ENCODE assay signal across 8 mouse cellular contexts in genomic region chr7:139364005-139364557, GRCm38 (mm10). TPM values are rescaled to one million over a fixed set of nuclear protein-coding genes. Genes with fewer than 3 reads are reported as not detected.
A peak's percentile ranks its signal among the peaks of the same experiment; 100 is the strongest.
DNase-seq lines count a peak whose midpoint lies in the region; ATAC-seq lines count a peak whose summit lies in the region.

No protein-coding gene starts in this region.

- peak; percentile 47 for DNase-seq in urinary bladder, adult 2 months (ENCODE audit: low spot score)
- no peak for DNase-seq in urinary bladder, postnatal 10 days (ENCODE audit: low spot score)
- DNase-seq in fibroblast of lung, adult 2 months (ENCODE audit: low read depth): peak; percentile 68
- peak; percentile 67 for DNase-seq in liver
- peak; percentile 85 for DNase-seq in neural tube, embryonic 10.5 days (ENCODE audit: extremely low spot score, low spot score)
- peak; percentile 67 for DNase-seq in urinary bladder, postnatal 14 days (ENCODE audit: low spot score)

- peak overlapping the region; percentile 49 for H3K4me2 ChIP-seq in heart, embryonic 11.5 days
- H3K4me2 ChIP-seq in kidney, embryonic 14.5 days (replicated peaks; ENCODE audit: low read depth, low read length): no peak overlapping the region; the same call in 1 of the 2 replicates

- peak overlapping the region; percentile 57 for H3K9ac ChIP-seq in heart, embryonic 11.5 days (ENCODE audit: low read depth, low read length)
- no peak overlapping the region for H3K9ac ChIP-seq in kidney, embryonic 14.5 days (ENCODE audit: low read depth, low read length)

- peaks cover 71% of the 10 kb centered on the region for H3K4me1 ChIP-seq in heart, embryonic 11.5 days (ENCODE audit: control insufficient read depth, insufficient read depth, low read length)
- H3K4me1 ChIP-seq in kidney, embryonic 14.5 days (ENCODE audit: control insufficient read depth, insufficient read depth, low read length): peaks cover 38% of the 10 kb centered on the region

- H3K9me3 ChIP-seq in heart, embryonic 11.5 days (replicated peaks; ENCODE audit: control insufficient read depth, low read length): no peaks in the 10 kb centered on the region
- H3K9me3 ChIP-seq in kidney, embryonic 14.5 days (ENCODE audit: control insufficient read depth, low read length): no peaks in the 10 kb centered on the region

- under 1% methylated on average over 9 of the region's 9 CpGs for WGBS in heart, embryonic 11.5 days (ENCODE audit: insufficient replicate concordance)
- 5% methylated on average over 9 of the region's 9 CpGs for WGBS in kidney, embryonic 14.5 days

- ATAC-seq in heart, embryonic 11.5 days (replicated peaks; ENCODE audit: insufficient number of reproducible peaks, low FRiP score, low TSS enrichment): peak; percentile 69
- ATAC-seq in kidney, embryonic 14.5 days (ENCODE audit: low FRiP score, low TSS enrichment): peak; percentile 77

- no peak overlapping the region for H3K4me3 ChIP-seq in heart, embryonic 11.5 days (ENCODE audit: low read depth, low read length)
- H3K4me3 ChIP-seq in kidney, embryonic 14.5 days (ENCODE audit: low read length): no peak overlapping the region

- no peaks in the 10 kb centered on the region for H3K36me3 ChIP-seq in heart, embryonic 11.5 days (ENCODE audit: control insufficient read depth, insufficient read depth, low read length)
- H3K36me3 ChIP-seq in kidney, embryonic 14.5 days (ENCODE audit: control insufficient read depth, insufficient read depth, low read length): no peaks in the 10 kb centered on the region

- H3K27me3 ChIP-seq in heart, embryonic 11.5 days (ENCODE audit: control insufficient read depth, insufficient read depth, low read length): no peaks in the 10 kb centered on the region
- no peaks in the 10 kb centered on the region for H3K27me3 ChIP-seq in kidney, embryonic 14.5 days (ENCODE audit: control insufficient read depth, insufficient read depth, low read length)

- peak overlapping the region; percentile 96 for H3K27ac ChIP-seq in heart, embryonic 11.5 days (ENCODE audit: low read depth, low read length)
- peak overlapping the region; percentile 81 for H3K27ac ChIP-seq in kidney, embryonic 14.5 days (ENCODE audit: low read depth, low read length)

RNA-seq across cellular contexts. Expression of gene Inpp5a, which starts 24.8 kb away (rescaled TPM):
- polyA plus RNA-seq in urinary bladder, adult 2 months (2012; rRNA removed): 26.7 and 71.7 TPM in 2 replicates
- polyA plus RNA-seq in heart, embryonic 11.5 days (2014; fragmentation: Nextera tagmentation; extraction: Ambion mirVana): 69.8 and 74.4 TPM in 2 replicates
- 19.6 and 26.1 TPM in 2 replicates for polyA plus RNA-seq in kidney, embryonic 14.5 days (2014; fragmentation: Nextera tagmentation; extraction: Ambion mirVana)
